Mouse (Mus musculus) liver, embryonic 16.5 days (tissue): ENCODE data around the gene Elmod3. TPM values are rescaled to one million over a fixed set of nuclear protein-coding genes. Genes with fewer than 3 reads are reported as not detected.

ENCODE experiments used
- ATAC-seq: fragments of 200-750 bp; cut with Nextera tagmentation; 2 replicates; pipeline ENCODE4 v1.8.0; 2017; ENCODE audit warnings: low read depth, mild to moderate bottlenecking, moderate number of reproducible peaks, moderate library complexity
- H3K27ac ChIP-seq: fragments of 300-500 bp; sonication (generic); 2 replicates; pipeline ENCODE4 v1.5.1; 2014; ENCODE audit warnings: mild to moderate bottlenecking, low read length
- H3K27me3 ChIP-seq: fragments of 300-500 bp; sonication (generic); 2 replicates; pipeline ENCODE4 v1.6.1; 2014; ENCODE audit warnings: low read depth, low read length, mixed read lengths; ENCODE audit not compliant: control insufficient read depth, insufficient read depth
- H3K36me3 ChIP-seq: fragments of 300-500 bp; sonication (generic); 2 replicates; pipeline ENCODE4 v1.6.1; 2014; ENCODE audit warnings: mild to moderate bottlenecking; ENCODE audit not compliant: control insufficient read depth, insufficient read depth
- H3K4me1 ChIP-seq: fragments of 300-500 bp; sonication (generic); 2 replicates; pipeline ENCODE4 v1.6.1; 2014; ENCODE audit warnings: low read depth, low read length, mixed read lengths; ENCODE audit not compliant: control insufficient read depth
- H3K4me2 ChIP-seq: fragments of 300-500 bp; sonication (generic); 2 replicates; pipeline ENCODE4 v1.6.1; 2014; ENCODE audit warnings: low read depth, low read length, mixed read lengths
- H3K4me3 ChIP-seq: fragments of 300-500 bp; sonication (generic); 2 replicates; pipeline ENCODE4 v1.5.1; 2014; ENCODE audit warnings: low read depth, mild to moderate bottlenecking, low read length
- H3K9ac ChIP-seq: fragments of 300-500 bp; sonication (generic); 2 replicates; pipeline ENCODE4 v1.6.1; 2014; ENCODE audit warnings: low read depth, low read length
- H3K9me3 ChIP-seq: fragments of 300-500 bp; sonication (generic); replicated peaks from 2 replicates; pipeline ENCODE4 v1.6.1; 2016; ENCODE audit warnings: low read length; ENCODE audit not compliant: control insufficient read depth
- WGBS: fragments of 180-500 bp; shearing (Covaris S2); extraction: QIAGEN DNeasy Blood & Tissue Kit; methylation state at CpG from one replicate; pipeline ENCODE4 v1.1.7; 2014; ENCODE audit not compliant: insufficient replicate concordance; 5-methylcytosine and 5-hydroxymethylcytosine counted together
- polyA plus RNA-seq: library from polyadenylated mRNA; unstranded; fragments of >200 nt; fragmentation: Nextera tagmentation; extraction: Ambion mirVana; gene quantifications from 2 replicates; pipeline ENCODE4 v1.2.1, GENCODE M21; 2015

The Elmod3 gene
- polyA plus RNA-seq, 1 experiment from 2014 or later, result 4.5 TPM

DNA sequence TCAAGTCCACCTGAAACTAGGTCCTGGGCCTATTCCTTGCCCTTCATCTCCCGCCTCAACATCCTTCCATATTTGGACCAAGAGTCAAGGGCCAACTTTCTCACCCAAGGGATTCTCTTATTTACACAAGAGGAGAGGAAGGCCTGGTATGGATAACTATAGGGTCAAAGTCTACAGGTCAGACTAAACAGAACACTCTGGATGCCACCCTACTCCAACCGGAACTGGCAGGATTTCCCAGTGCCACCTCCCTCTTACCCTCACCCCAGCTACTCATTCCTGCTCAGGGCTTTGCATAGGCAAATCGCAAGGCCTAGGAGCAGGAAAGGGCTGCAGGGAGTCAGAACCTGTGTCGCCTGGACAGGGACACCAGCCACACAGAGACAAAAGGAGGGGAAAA lies 75.0 kb downstream of the Elmod3 start:
- Histone ChIP-seq H3K36me3 (no peaks in the 10 kb centered on the region), H3K9me3 (no peaks in the 10 kb centered on the region), H3K27ac (no peak overlapping the region), H3K4me3 (no peak overlapping the region), H3K4me1 (no peaks in the 10 kb centered on the region), H3K9ac (no peak overlapping the region), H3K27me3 (no peaks in the 10 kb centered on the region), H3K4me2 (no peak overlapping the region)
- 65% methylated on average over 4 of the region's 4 CpGs for WGBS
- no peak for ATAC-seq

DNA sequence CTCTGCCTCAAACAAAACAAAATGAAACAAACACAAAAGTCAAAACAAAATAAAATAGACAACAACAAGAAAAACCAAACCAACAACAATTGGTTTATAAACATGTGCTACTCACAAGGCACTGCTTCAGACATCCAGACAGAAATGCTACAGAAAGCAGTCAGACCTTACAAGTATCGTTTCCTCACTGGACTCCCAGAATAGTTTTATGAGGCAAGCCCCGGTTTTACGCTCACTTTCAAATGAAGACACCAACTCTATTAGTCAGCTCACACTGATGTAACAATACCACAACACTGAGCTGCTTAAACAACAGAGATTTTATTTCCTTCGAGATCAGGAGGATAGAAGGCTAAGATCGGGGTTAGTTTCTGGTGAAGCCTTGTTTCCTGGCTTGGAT lies 75.9 kb downstream of the Elmod3 start:
- no peak for ATAC-seq
- Histone ChIP-seq H3K4me2 (no peak overlapping the region), H3K9ac (no peak overlapping the region), H3K36me3 (no peaks in the 10 kb centered on the region), H3K27ac (no peak overlapping the region), H3K9me3 (no peaks in the 10 kb centered on the region), H3K4me1 (no peaks in the 10 kb centered on the region), H3K4me3 (no peak overlapping the region), H3K27me3 (no peaks in the 10 kb centered on the region)
- 62% methylated on average over 5 of the region's 5 CpGs for WGBS

DNA sequence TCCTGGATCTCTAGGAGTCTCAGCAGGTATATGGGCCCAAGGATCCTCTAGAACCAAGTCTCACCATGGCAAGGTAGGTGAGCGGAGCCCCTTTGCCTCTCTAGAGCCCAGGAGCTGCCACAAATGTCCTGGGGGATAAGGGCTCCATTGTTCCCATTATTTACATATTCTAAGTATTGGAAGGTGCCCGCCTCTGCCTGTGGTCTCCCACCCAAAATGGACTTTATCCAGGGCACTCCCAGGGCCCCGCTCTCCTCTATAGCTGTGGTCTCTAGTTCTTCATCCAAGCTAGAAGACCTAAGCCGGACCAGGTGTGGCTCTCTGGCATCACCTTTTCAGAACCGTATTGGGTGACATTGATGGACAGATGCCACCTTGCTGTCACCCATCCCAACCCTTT lies 76.6 kb downstream of the Elmod3 start, which contains the start of gene Sh2d6:
TSS of gene Sh2d6 (minus strand) at position 101 of the 400 bp plus-strand sequence.
- no peak within 1 kb of the TSS for H3K27ac ChIP-seq
- H3K27me3 ChIP-seq, result no peaks in the 10 kb centered on the region
- H3K36me3 ChIP-seq, result no peaks in the 10 kb centered on the region
- no peaks in the 10 kb centered on the region for H3K4me1 ChIP-seq
- H3K4me3 ChIP-seq, result no peak within 1 kb of the TSS
- 66% methylated on average over 5 of the region's 5 CpGs for WGBS
- H3K4me2 ChIP-seq, result no peak within 1 kb of the TSS
- no peak within 1 kb of the TSS for H3K9ac ChIP-seq
- no peak for ATAC-seq
- H3K9me3 ChIP-seq, result no peaks in the 10 kb centered on the region

DNA sequence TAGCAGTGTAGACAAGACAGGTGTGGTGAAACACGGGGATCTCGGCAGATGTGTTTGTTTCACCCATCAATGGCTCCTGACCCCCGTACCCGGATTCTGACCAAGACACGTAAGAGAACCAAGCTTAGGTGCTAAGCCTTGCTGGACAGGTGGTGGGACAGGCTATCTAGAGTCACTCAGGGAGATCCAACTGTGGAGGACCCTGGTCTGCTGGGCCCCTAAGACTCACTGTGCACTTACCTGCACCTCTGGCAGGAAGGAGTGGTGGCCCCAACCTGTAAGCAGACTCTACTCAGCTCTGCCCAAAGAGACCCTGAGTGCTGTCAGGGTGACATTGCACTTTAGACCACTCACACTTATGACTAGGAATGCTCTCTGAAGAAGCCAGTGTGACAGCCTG lies 77.3 kb downstream of the Elmod3 start:
- no peak overlapping the region for H3K4me3 ChIP-seq
- WGBS, result 64% methylated on average over 5 of the region's 5 CpGs
- H3K4me2 ChIP-seq, result no peak overlapping the region
- no peaks in the 10 kb centered on the region for H3K4me1 ChIP-seq
- no peak overlapping the region for H3K27ac ChIP-seq
- H3K36me3 ChIP-seq, result no peaks in the 10 kb centered on the region
- no peaks in the 10 kb centered on the region for H3K9me3 ChIP-seq
- no peaks in the 10 kb centered on the region for H3K27me3 ChIP-seq
- no peak for ATAC-seq
- H3K9ac ChIP-seq, result no peak overlapping the region

DNA sequence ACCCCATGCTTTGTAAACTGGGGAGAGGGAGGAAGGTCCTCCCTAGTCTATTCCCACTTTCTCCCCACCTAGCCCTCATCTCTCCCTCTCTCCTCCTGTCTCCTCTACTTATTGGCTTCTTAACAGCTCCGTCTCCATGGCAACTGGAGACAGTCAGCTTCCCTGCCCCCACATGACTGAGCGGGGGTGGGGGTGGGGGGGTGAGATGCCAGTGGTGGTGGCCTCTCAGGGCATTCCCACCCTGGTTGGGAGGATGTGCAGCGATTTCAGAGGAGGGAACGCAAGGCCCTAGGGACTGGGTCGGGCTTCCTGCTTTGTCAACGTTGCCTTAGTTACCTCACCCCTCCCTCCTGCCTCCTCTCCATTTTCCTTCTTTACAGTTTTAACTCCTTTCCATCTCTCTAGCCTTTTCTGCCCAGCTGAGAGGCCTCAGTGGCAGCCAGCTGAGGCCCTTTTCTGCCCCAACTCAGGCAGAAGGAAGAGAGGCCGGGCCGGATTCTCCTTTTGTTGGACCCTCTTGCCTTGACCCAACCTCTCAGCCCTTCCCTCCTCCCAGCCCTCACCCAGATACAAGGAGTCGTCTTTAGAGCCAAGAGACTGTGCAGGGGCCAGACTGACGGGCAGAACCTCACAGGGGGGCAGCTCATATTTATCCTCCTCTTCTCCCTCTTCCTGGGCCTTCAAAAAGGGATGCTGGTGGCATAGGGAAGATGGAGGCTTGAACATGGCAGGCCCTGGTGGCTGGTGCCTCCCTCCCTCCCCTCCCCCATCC lies 78.1 kb downstream of the Elmod3 start:
- Histone ChIP-seq H3K27me3 (no peaks in the 10 kb centered on the region), H3K4me2 (no peak overlapping the region), H3K27ac (no peak overlapping the region), H3K9ac (no peak overlapping the region), H3K4me3 (no peak overlapping the region), H3K4me1 (no peaks in the 10 kb centered on the region), H3K36me3 (no peaks in the 10 kb centered on the region), H3K9me3 (no peaks in the 10 kb centered on the region)
- 41% methylated on average over 10 of the region's 10 CpGs for WGBS
- no peak for ATAC-seq

DNA sequence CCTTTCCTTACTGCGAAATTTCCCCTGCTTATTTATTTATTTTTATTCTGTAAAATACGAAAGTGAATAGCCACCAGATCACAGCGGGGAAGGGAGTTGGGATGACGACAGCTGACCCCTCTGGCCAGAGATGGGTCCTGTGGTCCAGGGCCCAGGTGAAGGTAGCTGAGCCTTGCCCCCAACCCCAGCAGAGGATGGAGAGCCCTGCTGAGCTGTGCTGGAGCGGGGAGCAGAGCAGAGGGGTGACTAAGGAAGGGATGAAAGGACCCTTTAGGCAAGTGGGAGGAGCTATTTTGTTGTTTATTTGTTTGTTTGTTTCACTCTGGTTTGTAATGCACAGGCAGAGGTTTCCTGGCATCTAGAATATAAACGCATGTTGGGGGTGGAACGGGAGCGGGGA lies 78.9 kb downstream of the Elmod3 start:
- no peak overlapping the region for H3K4me3 ChIP-seq
- no peak overlapping the region for H3K9ac ChIP-seq
- no peaks in the 10 kb centered on the region for H3K36me3 ChIP-seq
- no peak for ATAC-seq
- no peaks in the 10 kb centered on the region for H3K9me3 ChIP-seq
- no peak overlapping the region for H3K4me2 ChIP-seq
- no peak overlapping the region for H3K27ac ChIP-seq
- 55% methylated on average over 8 of the region's 8 CpGs for WGBS
- H3K27me3 ChIP-seq, result no peaks in the 10 kb centered on the region
- no peaks in the 10 kb centered on the region for H3K4me1 ChIP-seq

DNA sequence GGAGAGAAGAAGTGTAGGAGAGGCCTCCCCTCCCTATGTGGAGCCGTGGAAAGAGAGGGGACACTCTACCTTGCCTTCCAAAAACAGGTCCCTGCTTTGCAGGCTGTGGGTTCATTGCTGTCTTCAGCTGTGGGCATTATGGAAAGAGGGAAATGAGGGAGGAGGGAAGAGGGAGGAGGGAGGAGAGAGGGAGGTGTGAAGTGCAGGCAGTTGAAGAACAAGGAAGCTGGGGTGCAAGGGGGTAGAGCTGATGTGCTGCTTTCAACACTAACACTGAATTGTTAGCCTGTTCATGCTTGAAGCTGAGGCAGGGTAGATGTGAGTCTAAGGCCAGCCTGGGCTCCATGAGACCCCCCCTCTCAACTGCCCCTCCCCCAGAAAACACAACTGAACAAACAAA lies 79.4 kb downstream of the Elmod3 start:
- no peaks in the 10 kb centered on the region for H3K36me3 ChIP-seq
- H3K4me2 ChIP-seq, result no peak overlapping the region
- no peak for ATAC-seq
- no peak overlapping the region for H3K27ac ChIP-seq
- H3K4me3 ChIP-seq, result no peak overlapping the region
- H3K9ac ChIP-seq, result no peak overlapping the region
- H3K9me3 ChIP-seq, result no peaks in the 10 kb centered on the region
- H3K4me1 ChIP-seq, result no peaks in the 10 kb centered on the region
- WGBS, result 36% methylated on average over 1 of the region's 1 CpGs
- no peaks in the 10 kb centered on the region for H3K27me3 ChIP-seq

Other genes with a start within 250 kb of the Elmod3 start
- gene Tmem150a, start 243.0 kb downstream of the Elmod3 start, polyA plus RNA-seq, result 54.4 and 59.7 TPM in 2 replicates
- 86.5 and 91.9 TPM in 2 replicates for gene Rnf181, start 231.5 kb downstream of the Elmod3 start, polyA plus RNA-seq
- gene Vamp5, start 217.9 kb downstream of the Elmod3 start, polyA plus RNA-seq, result 54.9 and 62.8 TPM in 2 replicates
- 212 and 230 TPM in 2 replicates for gene Vamp8, start 207.7 kb downstream of the Elmod3 start, polyA plus RNA-seq
- gene Ggcx, start 184.1 kb downstream of the Elmod3 start, polyA plus RNA-seq, result 29.6 and 31.7 TPM in 2 replicates
- gene Mat2a, start 158.9 kb downstream of the Elmod3 start, polyA plus RNA-seq, result 124 and 131 TPM in 2 replicates
- gene Sh2d6, start 76.7 kb downstream of the Elmod3 start, polyA plus RNA-seq, result not detected in 2 replicates
- gene Capg, start 54.0 kb downstream of the Elmod3 start, polyA plus RNA-seq, result 18.8 and 20.3 TPM in 2 replicates
- gene Retsat, start 62 bp upstream of the Elmod3 start, polyA plus RNA-seq, result 17.6 and 21.5 TPM in 2 replicates
- 15.5 and 16.8 TPM in 2 replicates for gene Tgoln1, start 18.6 kb upstream of the Elmod3 start, polyA plus RNA-seq
- gene Tcf7l1, start 190.8 kb upstream of the Elmod3 start, polyA plus RNA-seq, result 4.9 and 5.3 TPM in 2 replicates